Mouse (Mus musculus): ENCODE measurements around the gene Polr3e. TPM values are rescaled to one million over a fixed set of nuclear protein-coding genes. Genes with fewer than 3 reads are reported as not detected.

Polr3e gene
- total and polyA plus RNA-seq, 3 experiments, result 22.3 to 38.1 (median 33.6) TPM

DNA sequence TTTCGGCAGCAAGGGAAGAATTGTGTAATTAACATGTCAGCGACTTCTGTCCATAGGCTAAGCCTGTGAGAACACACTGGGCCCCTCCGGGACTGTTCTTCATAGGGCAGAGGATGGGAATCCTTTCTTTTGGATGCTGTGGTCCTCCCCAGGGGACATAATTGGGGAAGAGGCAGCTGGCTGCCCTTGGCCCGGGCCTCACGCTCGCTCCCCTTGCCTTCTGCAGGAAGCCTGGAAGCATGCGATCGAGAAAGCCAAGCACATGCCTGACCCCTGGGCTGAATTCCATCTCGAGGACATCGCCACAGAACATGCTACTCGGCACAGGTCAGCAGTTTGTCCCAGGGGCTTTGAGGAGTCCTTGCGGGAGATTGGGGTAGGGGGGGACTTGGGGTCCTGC lies 44.5 kb upstream of the Polr3e start:
- in situ Hi-C loops (cut with MboI; ENCODE audit: low pct_ligation_motif_present, low pct_unique_long_range_greater_than_20kb, low sequenced_read_pairs), result no loop called here

GRCm38 (mm10) chr7:120874021-120874420 lies 43.5 kb upstream of the Polr3e start:
- peaks cover 0 to 18% of the 10 kb centered on the region in 2 experiments for H3K36me3 ChIP-seq (replicated peaks in 1 of 2; ENCODE audit: control insufficient read depth in 1 of 2, insufficient read depth in 1 of 2, low read length in 1 of 2)
- TF ChIP-seq SIN3A (IDR thresholded peaks at IDR 0.05; ENCODE audit: low read length) (no peak), ZC3H11A (IDR thresholded peaks at IDR 0.05; ENCODE audit: low read depth, low read length) (no peak), NRF1 (IDR thresholded peaks at IDR 0.05; ENCODE audit: low read depth, low read length) (no peak), MAX (IDR thresholded peaks at IDR 0.05; ENCODE audit: low read length) (no peak), RCOR1 (conservative IDR thresholded peaks at IDR 0.05; ENCODE audit: low read depth, low read length) (no peak), MYC (IDR thresholded peaks at IDR 0.05; ENCODE audit: low read depth, low read length) (no peak), CTCF (conservative IDR thresholded peaks at IDR 0.05 in 1 of 2, IDR thresholded peaks at IDR 0.05 in 1 of 2; ENCODE audit: low read depth in 2 of 2, low read length in 2 of 2) (no peak), MEF2A (IDR thresholded peaks at IDR 0.05; ENCODE audit: borderline replicate concordance, low read depth, low read length) (no peak), MAFK (IDR thresholded peaks at IDR 0.05; ENCODE audit: insufficient replicate concordance, low read length) (no peak), HCFC1 (IDR thresholded peaks at IDR 0.05; ENCODE audit: low read depth, low read length) (no peak), KAT2A (IDR thresholded peaks at IDR 0.05; ENCODE audit: insufficient replicate concordance, low read length) (no peak), ZMIZ1 (IDR thresholded peaks at IDR 0.05; ENCODE audit: low read depth, low read length) (no peak), TBP (conservative IDR thresholded peaks at IDR 0.05; ENCODE audit: low read depth, low read length) (no peak), USF2 (conservative IDR thresholded peaks at IDR 0.05; ENCODE audit: low read depth, low read length) (no peak), USF1 (IDR thresholded peaks at IDR 0.05; ENCODE audit: low read depth, low read length) (no peak), POLR2A (IDR thresholded peaks at IDR 0.05; ENCODE audit: low read depth, low read length) (no peak), ZKSCAN1 (IDR thresholded peaks at IDR 0.05; ENCODE audit: borderline replicate concordance, low read depth, low read length) (no peak), UBTF (IDR thresholded peaks at IDR 0.05; ENCODE audit: low read depth, low read length) (no peak), JUN (IDR thresholded peaks at IDR 0.05; ENCODE audit: insufficient read depth, low read depth, low read length) (no peak)

More for the DNA sequence above, 44.5 kb upstream of the Polr3e start:
- Histone ChIP-seq H3K27me3 (replicated peaks) (no peaks in the 10 kb centered on the region), H3K4me2 (ENCODE audit: insufficient read depth, low read depth, poor library complexity, severe bottlenecking) (no peak overlapping the region), H3K4me3 (replicated peaks in 1 of 3; ENCODE audit: low read depth in 2 of 3, low read length in 2 of 3, poor library complexity in 1 of 3) (no peak overlapping the region), H3K79me2 (replicated peaks; ENCODE audit: control insufficient read depth, extremely low read depth, insufficient read depth, poor library complexity, severe bottlenecking) (no peaks in the 10 kb centered on the region), H3K36me3 (replicated peaks in 1 of 2; ENCODE audit: control insufficient read depth in 1 of 2, insufficient read depth in 1 of 2, low read length in 1 of 2) (peaks cover 0 to 15% of the 10 kb centered on the region in 2 experiments), H3K27ac (ENCODE audit: insufficient read depth, low read depth) (no peak overlapping the region), H3K4me1 (ENCODE audit: control insufficient read depth in 1 of 2, insufficient read depth in 2 of 2) (peaks cover 5 to 23% of the 10 kb centered on the region in 2 experiments; a peak in 3 of 4 replicates), H3K9ac (ENCODE audit: insufficient read depth, low read depth) (no peak overlapping the region), H3K9me3 (replicated peaks; ENCODE audit: low read length) (no peaks in the 10 kb centered on the region)
- dilution Hi-C loops (cut with MboI; ENCODE audit: extremely low pct_ligation_motif_present, extremely low pct_unique_long_range_greater_than_20kb, low sequenced_read_pairs), result no loop called here
- TF ChIP-seq SIN3A (IDR thresholded peaks at IDR 0.05; ENCODE audit: low read length) (no peak), PAX5 (IDR thresholded peaks at IDR 0.05; ENCODE audit: low read length) (no peak), GABPA (IDR thresholded peaks at IDR 0.05; ENCODE audit: insufficient replicate concordance, low read depth, low read length) (no peak), HCFC1 (IDR thresholded peaks at IDR 0.05; ENCODE audit: low read depth, low read length) (no peak), TBP (conservative IDR thresholded peaks at IDR 0.05; ENCODE audit: low read depth, low read length) (no peak), MAZ (IDR thresholded peaks at IDR 0.05; ENCODE audit: low read depth, low read length) (no peak), MXI1 (IDR thresholded peaks at IDR 0.05; ENCODE audit: low read depth, low read length) (no peak)
- no peak for DNase-seq (ENCODE audit: extremely low read depth)

More at GRCm38 (mm10) chr7:120874021-120874420, 43.5 kb upstream of the Polr3e start:
- no peaks in the 10 kb centered on the region for H3K27me3 ChIP-seq (replicated peaks)
- no peak overlapping the region for H3K27ac ChIP-seq (ENCODE audit: insufficient read depth, low read depth)
- dilution Hi-C loops (cut with MboI; ENCODE audit: extremely low pct_ligation_motif_present, extremely low pct_unique_long_range_greater_than_20kb, low sequenced_read_pairs) (no loop called here), in situ Hi-C loops (cut with MboI; ENCODE audit: low pct_ligation_motif_present, low pct_unique_long_range_greater_than_20kb, low sequenced_read_pairs) (no loop called here)
- no peaks in the 10 kb centered on the region for H3K79me2 ChIP-seq (replicated peaks; ENCODE audit: control insufficient read depth, extremely low read depth, insufficient read depth, poor library complexity, severe bottlenecking)
- no peak overlapping the region for H3K4me2 ChIP-seq (ENCODE audit: insufficient read depth, low read depth, poor library complexity, severe bottlenecking)
- peaks cover 3 to 13% of the 10 kb centered on the region in 2 experiments; a peak in 2 of 4 replicates for H3K4me1 ChIP-seq (ENCODE audit: control insufficient read depth in 1 of 2, insufficient read depth in 2 of 2)
- H3K4me3 ChIP-seq (replicated peaks in 1 of 3; ENCODE audit: low read depth in 2 of 3, low read length in 2 of 3, poor library complexity in 1 of 3), result no peak overlapping the region
- no peak overlapping the region for H3K9ac ChIP-seq (ENCODE audit: insufficient read depth, low read depth)
- no peak for DNase-seq (ENCODE audit: extremely low read depth)
- no peaks in the 10 kb centered on the region for H3K9me3 ChIP-seq (replicated peaks; ENCODE audit: low read length)
